Mouse (Mus musculus) retina, postnatal 7 days (tissue): Measurements from ENCODE around the gene Gpr158.
"Not testable (repeated sequence)": the region's sequence is repeated elsewhere in the genome, so short reads cannot be mapped to it uniquely, and the experiment has no call there.

Experiments
- DNase-seq: peaks from one replicate; pipeline ENCODE4 v3.0.0-alpha.2; 2012; ENCODE audit warnings: low read depth, low spot score

Gene Gpr158

DNA sequence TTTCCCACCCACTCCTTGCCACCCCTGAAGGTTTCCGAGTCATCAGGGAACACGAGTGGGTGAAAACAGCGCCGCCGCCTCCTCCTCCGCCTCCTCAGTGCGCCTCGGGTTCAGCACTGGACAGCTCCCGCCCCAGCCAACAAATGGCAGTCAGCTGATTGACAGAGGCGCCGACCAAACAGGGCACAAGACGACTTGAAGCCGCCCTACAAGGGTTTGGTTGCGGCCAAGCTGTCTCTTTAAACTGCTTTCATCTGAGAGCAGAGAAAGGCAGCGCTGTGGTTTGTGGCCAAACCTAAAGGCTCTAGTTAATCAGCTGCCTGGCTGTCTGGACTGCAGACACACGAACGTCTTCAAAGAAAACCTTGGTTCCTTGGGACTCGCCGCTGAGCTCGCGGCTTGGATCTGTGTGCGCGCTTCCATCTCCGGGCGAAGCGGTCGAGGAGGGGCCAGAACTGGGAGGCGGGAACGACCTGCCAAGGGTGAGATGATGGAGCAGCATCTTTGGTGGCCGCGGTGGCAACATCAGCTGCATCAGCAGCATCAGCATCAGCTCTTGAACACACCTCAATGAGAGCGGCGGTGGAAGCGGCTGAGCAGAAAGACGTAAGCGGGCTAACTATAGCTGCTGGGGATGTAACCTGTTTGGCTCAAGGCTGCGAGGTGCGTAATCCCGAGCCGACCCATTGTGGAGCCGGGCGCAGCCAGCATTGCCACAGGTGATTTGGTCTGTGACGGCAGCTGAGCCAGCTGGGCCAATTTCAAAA lies at the start of gene Gpr158:
Gpr158 (plus strand) TSS at position 198 of the 767 bp plus-strand sequence.
- DNase-seq, result peak; percentile 80

DNA sequence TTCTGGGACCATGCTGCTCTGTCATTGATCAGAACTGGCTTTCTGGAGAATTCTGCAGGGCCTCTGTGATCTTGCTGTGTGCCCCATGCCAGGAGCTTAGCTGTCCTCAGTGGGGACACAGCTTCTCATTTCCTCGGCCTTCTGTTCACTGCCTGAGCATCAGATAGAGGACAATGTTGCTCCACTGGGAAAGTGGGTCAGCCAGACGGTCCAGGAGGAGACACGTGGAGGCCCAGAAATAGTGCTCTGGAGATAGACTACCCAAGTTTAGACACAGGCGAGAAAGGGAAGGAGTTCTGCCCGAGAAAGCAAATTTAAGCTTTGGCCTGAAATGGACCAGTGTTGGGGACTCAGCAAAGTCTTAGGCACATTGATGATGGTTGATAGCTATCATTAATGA lies 23.5 kb upstream of the Gpr158 start:
- DNase-seq, result no peak

GRCm38 (mm10) chr2:21368351-21369170 lies 1.2 kb downstream of the Gpr158 start:
- DNase-seq, result no peak

DNA sequence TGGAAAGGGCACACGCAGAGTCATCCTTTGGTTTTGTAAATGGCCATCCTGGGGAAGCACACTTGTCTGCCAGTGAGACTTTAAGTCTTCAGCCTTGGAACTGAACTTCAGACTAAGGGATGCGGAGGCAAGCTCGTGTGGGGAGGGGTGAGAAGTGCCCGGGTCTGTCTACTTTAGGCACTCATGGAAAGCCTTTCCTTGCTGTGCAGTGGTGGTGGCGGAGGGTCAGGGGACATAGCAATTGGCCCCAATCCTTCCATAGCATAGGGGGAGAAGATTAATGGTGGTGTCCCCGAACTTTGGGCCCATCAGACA lies 1.8 kb downstream of the Gpr158 start:
- DNase-seq, result no peak

DNA sequence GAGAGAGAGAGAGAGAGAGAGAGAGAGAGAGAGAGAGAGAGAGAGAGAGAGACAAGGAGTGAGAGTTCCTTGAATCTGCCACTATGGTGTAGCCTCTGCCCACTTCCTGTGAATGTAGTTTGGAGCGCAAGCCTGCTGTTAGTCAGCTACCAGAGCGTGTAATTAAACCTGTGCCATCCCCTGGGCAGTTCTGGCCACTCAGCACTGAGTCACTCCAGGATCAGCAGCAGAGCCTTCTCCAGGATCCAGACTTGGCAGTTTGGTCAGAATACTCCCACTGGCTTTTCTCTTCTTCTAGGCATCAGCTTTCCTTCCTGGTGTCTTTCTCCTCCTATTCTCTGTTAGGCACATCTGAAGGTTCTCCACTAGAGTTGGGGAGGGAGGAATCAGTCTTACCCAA lies 2.2 kb downstream of the Gpr158 start:
- DNase-seq, result no peak

DNA sequence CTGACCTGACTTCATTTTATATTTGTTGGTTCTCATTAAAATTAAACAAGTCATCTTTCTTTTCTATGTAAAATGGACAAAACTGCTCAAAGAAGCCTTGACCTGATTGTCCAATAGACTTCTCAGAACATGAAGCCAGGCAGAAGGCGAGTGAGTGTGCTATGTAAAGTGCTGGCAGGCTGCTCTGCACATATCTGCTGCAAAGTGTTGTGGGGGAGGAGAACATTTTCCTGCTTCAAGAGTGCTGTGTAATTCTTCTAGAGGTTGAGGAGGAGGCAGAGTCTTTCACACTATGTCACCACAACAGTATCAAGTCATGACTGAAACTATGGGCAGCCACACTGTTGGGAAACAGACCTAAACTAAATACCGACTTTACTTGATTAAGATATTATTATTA lies 12.2 kb downstream of the Gpr158 start:
- DNase-seq, result no peak

DNA sequence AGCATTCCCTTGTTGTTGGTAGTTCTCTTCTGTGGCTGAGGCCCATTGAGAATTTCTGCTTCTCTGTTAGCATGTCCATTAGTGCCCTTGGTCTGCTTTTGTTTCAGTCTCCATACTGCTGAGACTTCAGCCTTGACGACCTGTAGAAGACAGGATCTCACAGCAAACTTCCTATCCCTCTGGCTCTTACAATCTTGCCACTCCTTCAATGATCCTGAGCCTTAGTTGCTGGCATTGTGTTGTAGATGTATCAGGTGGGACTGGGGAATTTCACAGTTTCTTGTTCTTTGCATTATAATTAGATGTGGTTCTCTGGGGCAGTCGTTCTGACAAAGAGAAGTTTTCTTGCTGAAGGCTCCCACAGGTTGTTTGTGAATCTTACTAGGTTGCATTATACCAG lies 25.4 kb downstream of the Gpr158 start:
- no peak for DNase-seq

DNA sequence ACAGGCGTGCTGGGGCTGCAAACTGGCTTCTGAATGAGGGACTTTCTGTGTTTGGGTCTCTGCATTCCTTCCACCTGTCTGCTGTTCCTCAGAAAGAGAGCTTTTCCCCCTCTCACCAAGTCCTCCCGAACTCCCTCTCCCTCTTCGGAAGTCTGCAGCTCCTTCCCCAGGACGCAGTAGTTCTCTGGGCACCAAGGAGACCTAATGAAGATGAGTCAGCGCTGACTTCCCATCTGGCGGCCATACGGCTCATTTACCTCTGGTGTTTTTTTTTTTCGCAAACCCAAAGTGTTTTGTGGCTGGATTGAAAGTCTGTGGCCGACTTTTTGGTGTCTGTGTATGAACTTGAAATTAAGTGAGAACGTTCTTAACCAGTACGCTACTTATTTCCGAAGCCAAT lies 30.0 kb downstream of the Gpr158 start:
- DNase-seq, result no peak

GRCm38 (mm10) chr2:21399657-21400056 lies 32.3 kb downstream of the Gpr158 start:
- DNase-seq, result no peak

DNA sequence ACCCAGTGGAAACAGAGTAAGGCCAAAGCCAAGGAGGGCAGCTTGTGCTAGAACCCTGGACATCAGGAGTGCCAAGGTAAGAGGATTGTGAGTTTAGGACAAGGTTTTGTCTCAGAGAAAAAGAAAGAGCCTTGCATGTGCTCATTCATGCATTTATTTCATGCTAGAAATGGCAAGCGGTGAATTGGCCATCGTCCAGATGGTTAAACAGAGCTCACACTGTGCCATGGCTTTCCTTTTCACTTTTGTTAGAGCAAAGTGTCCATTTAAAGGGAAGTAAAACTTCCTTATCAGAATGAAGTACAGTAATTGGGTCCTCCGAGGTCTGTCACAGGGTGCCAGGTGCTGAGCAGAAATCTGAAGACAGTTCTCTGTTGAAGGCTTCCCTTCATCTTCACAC lies 38.3 kb downstream of the Gpr158 start:
- no peak for DNase-seq

DNA sequence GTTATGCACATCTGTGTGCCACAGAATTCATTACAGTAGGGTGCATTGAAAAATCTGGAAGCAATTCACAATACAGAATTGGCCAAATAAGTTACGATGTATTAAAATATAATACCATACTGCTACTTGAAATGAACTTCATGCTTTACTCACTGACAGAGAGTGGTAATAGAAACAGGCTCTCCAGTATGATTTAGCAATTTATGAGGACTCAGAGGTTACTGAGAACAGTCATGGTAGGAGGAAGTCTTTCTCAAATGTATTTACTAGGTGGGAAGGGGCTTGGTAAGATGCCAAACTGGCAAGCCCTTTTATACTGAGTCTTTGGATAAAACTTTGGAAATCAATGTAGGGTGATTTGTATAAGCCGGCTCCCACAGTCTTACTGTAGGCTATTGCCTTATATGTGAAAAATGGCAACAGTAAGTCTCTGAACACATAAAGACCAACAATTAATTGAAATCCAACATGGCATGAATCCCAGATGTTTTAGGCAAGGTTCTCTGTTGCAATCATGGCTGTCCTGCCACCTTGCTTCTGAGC lies 40.2 kb downstream of the Gpr158 start:
- no peak for DNase-seq

GRCm38 (mm10) chr2:21408821-21409220 lies 41.5 kb downstream of the Gpr158 start:
- no peak for DNase-seq

DNA sequence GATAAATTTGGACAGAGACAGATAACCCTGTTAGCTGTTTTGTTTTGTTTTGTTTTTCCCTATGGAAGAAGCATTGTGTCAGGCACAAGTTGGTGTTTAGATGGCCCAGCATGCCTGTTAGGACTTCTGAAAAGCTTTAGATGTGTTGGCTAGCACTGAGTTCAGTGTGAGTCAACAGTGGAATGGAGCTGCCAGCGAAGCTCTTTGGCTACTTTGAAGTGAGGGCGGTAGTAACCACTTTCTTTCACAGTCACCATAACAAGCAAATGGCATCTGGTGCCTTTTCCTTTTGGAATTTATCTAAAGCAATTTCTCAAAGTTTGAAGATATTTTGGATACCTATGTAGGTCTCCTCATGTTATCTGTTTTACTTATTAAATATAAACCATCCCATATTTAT lies 62.9 kb downstream of the Gpr158 start:
- no peak for DNase-seq

DNA sequence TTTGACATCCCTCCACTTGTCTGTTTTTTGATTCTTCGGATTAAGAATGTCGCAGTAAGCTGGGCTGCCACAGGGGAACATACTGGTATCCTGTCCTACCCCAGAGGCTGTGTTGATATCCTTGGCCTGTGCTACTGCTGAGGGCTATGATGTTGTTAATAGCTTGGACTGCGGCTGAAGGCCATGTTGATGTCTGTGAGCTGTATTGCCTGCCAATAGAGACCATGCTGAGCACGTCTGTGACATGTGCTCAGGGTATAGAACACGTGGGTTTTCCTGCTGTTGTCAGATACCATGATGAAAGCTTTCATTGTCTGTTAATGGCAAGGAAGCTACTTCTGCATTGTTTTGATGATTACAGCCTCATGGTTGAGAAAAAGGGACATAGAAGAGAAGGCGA lies 63.8 kb downstream of the Gpr158 start:
- DNase-seq, result no peak

GRCm38 (mm10) chr2:21439626-21440025 lies 72.3 kb downstream of the Gpr158 start:
- DNase-seq, result no peak

DNA sequence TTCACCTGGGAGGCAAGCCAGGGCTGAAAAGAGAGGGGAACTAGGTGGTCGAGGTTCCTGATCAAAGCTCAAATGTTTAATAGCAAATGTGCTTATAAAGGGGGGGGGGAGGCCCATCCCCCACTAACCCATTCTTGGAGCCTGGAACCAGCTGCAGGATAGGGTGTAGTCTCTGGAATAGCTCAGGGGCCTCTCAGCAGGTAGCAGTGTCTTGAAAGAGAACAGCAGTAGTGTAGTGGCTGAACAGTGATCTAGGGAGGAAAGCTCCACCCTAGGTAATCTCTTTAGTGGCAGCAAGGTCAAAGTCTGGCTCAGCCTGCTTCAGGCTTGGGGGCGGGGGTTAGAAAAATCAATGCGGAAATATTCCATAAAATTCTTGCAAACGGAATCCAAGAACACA lies 93.3 kb downstream of the Gpr158 start:
- DNase-seq, result not testable (repeated sequence)

DNA sequence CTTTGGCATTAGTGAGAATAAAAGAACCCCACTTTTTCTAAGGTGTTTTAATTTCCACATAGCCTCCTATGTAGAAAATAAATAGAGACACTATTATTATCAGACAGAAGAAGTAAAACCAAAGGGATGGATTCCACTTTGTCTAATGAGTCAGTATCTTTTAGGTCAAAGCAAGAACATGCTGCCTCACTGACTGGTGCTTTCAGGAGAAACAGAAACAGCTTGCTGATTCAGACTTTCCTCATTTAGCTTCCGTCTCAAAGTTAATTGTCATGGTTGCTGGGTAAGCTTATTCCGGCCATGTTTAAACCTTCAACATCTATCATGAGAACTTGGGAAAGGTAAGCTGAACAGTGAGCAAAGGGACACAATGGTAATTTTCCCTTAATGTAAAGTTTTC lies 107.6 kb downstream of the Gpr158 start:
- no peak for DNase-seq

DNA sequence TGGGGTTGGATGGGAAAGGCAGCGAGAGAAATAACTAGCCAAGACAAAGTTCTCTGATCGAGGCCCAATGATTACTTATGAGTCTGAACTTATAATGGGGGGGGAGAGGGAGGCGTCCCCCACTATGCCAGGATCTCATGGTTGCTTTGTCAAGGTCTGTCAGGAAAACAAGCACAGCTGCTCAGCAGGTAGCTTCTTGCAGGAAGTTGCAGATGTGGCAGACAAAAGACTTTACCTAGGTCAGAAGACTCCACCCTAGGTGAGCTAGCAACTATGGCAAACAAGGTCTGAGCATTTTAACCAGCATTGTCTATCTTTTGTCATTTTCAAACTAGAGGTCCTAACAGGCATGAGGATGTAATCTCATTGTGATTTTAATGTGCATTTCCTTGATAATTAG lies 129.5 kb downstream of the Gpr158 start:
- DNase-seq, result no peak

DNA sequence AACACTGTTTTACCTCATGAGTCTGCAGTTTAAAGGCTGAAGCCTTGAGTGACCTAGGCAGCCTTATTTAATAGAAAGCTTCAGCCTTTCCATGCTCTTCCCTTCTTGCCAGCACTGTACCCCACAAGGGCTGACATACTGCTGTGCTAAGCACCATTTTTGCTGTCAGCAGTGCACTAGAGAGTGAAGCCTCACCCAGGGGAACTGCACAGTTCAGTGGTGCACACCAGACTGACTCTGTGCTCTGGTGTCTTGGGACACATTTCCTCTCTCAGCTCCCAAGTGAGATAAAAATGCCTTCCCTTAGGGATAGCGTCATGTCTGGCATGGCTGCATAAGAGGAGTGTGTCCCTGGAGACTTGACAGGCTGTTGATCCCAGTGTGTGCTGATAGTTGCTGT lies 130.6 kb downstream of the Gpr158 start:
- DNase-seq, result no peak

DNA sequence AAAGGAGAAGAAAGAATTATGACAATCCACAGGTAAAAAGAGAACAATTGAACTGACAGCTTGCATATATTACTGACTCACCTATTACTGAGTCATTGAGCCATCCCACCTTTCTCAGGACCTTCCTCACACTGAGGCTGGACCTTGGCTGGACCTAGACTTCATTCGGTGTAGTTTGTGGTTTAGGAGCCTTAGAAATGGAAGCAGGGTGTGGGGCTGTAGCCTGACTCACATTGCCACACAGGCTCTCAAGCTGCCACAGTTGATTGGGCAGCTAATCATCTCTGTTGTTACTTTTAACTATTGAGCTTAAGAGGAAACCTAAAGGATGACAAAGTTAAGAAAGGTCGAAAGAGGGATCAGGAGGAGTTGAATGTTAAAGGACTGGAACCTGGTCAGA lies 132.1 kb downstream of the Gpr158 start:
- no peak for DNase-seq

DNA sequence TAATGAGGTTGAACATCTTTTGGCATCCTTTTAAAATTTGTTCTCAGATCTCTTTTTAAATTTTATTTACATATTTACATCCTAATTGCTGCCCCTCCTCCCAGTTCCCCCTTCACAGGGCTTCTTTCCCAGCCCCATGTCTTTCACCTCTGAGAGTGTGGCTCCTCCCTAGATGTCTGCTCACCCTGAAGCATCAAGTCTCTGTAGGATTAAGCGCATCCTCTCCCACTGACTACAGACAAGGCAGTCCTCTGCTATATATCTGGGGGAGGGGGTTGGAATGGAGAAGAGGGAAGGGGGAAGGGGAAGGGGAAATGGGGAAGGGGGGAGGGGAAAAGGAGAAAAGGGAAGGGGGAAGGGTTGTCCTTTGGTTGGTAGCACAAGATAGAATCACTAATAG lies 140.1 kb downstream of the Gpr158 start:
- DNase-seq, result no peak

DNA sequence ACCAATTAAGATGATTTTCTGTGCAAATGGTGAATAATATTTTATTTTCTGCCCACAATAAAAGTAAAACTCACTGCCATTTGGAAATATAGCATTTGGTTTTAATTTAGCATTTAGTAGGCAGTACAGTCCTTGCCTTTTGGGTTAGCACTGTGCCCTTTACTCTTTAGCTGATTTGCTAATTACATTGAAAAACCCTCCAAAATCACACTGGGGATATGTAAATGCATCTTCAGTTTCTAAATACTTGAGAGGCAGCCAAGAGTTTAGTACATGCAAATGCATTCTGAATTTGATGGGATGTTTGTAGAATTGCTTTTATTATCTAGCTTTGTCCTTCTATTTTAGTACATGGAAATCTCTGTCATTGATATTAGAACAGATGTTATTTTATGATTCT lies 163.4 kb downstream of the Gpr158 start:
- DNase-seq, result no peak

DNA sequence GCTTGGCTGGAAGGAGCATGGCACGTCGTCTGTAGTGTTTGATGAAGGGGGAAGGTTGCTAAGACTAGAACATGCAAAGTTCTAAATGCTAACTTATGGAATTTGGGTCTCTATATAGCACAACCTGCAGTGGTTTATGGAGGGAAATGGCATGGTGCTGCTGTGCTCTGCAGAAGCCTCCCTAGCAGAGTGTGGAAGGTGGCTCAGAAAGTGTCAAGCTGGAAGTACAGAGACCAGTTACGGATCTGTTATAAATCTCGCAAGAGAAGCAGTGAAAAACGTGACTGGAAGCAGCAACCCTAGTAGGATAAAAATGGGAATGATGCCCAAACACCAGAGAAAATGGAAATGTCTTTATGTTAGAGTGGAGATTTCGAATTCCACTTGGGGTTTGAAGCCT lies 251.8 kb downstream of the Gpr158 start:
- DNase-seq, result no peak
